Mouse (Mus musculus) ovary, adult 18-20 months (tissue): ENCODE measurements around the gene Gm28374.
"Not testable (repeated sequence)": the region's sequence is repeated elsewhere in the genome, so short reads cannot be mapped to it uniquely, and the experiment has no call there.

Experiments used
- DNase-seq: peaks from one replicate; pipeline ENCODE4 v3.0.0; 2022; ENCODE audit warnings: low spot score, mixed read lengths

Gm28374 gene

GRCm38 (mm10) chr19:6082156-6082555, at the start of gene Gm28374:
TSS of gene Gm28374 (minus strand) at chr19:6082256.
- no peak for DNase-seq

GRCm38 (mm10) chr19:6130414-6131128, 48.5 kb upstream of the Gm28374 start:
- DNase-seq = not testable (repeated sequence)

GRCm38 (mm10) chr19:6127760-6128341, 45.8 kb upstream of the Gm28374 start, which contains the start of gene Snx15:
TSS of gene Snx15 (minus strand) at chr19:6128304.
- DNase-seq = peak; percentile 92

DNA sequence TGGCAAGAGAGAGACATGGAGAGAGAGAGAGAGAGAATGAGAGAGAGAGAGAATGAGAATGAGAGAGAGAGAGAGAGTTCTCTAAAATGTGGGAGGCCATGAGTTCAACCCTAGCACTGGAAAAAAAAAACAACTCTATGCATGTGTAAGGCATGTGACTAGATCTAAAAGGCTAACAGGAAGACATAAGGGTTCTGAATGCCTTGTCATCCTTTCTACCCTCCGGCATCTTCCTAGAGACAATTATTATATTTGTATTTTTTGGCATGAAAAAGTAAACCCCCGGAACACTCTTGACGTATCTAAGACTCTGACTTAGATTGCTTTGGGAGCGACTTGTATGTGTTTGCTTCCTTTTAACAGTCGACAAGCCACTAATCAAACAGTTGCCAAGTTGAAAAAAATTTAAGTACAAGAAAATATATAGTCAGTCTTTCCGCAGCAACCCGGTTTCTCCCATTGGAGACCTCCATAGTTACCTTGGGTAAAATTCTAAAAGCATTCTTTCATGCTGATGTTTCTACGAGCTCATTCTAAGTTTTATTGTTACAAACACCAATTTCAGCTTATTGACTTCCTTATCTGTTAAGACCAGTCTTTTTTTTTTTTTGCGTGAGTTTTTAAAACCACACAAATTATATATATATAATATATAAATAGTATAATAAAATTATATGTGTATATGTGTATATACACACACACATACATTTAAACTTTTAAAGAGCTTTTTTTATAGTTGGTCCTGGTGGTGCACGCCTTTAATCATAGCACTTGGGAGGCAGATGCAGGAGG, 44.9 kb upstream of the Gm28374 start:
- DNase-seq = no peak

GRCm38 (mm10) chr19:6126289-6126688, 44.2 kb upstream of the Gm28374 start:
- no peak for DNase-seq

DNA sequence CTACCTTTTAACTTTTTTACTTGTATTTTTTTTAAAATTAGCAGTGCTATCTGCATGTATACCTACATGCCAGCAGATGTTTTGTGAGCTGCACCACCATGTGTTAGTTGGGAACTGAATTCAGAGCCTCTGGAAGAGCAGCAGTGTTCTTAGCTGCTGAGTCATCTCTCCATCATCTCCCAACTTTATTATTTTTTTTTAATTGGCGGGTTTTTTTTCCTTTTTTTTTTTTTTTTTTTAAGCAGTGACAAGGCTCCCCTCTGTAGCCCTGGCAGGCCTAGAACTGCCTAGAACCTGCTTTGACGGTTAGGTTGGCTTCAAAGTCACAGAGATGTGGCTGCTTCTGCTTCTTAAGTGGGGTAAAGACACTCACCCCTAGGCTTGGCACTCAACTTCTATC, 42.8 kb upstream of the Gm28374 start:
- DNase-seq = no peak

DNA sequence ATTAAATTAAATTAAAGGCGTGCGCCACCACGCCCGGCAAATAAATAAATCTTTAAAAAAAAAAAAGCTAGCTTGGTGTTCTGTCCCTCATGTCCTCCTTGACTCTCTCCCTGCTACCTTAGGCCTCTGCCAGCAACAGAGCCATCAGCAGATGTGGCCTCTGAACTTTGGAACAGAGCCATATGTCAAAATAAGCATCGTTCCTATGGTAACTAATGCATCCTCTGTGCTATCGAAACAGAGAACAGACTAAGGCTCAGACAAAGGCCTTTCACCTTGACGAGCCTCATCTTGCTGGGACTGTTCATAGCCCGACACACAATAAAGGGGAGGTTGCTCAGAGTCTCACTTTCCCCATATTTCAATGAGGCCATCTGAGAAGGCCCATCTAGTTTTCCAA, 41.3 kb upstream of the Gm28374 start:
- no peak for DNase-seq

- no peak for DNase-seq
These were observed 39.7 kb upstream of the Gm28374 start for GRCm38 (mm10) chr19:6121761-6122160.

DNA sequence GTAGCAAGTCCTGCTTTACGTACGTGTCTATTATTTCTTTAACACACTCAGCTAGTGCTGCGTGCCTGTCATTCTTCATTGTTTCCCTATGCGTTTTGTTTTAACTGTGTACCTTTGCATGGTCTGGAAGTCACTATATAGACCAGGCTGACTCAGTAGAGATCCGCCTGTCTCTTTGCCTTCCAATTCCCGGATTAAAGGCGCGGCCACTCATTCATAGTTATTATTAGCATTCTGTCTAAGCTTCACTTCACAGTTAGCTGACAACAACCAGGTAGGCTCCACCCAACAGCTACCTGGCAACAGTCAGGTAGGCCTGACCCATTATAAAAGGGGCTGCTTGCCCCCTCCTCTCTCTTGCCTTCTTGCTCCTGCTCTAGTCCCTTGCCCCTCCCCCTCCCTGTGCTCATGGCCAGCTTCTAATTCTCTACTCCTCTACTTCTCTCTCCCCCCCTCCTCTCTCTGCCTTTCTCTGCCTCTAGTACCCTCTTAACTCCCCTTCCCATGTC, 36.7 kb upstream of the Gm28374 start:
- DNase-seq = no peak

- peak; percentile 83 for DNase-seq
These were observed 36.1 kb upstream of the Gm28374 start, which contains the start of gene Sac3d1 for GRCm38 (mm10) chr19:6117986-6118676. TSS of gene Sac3d1 (minus strand) at chr19:6118650.

DNA sequence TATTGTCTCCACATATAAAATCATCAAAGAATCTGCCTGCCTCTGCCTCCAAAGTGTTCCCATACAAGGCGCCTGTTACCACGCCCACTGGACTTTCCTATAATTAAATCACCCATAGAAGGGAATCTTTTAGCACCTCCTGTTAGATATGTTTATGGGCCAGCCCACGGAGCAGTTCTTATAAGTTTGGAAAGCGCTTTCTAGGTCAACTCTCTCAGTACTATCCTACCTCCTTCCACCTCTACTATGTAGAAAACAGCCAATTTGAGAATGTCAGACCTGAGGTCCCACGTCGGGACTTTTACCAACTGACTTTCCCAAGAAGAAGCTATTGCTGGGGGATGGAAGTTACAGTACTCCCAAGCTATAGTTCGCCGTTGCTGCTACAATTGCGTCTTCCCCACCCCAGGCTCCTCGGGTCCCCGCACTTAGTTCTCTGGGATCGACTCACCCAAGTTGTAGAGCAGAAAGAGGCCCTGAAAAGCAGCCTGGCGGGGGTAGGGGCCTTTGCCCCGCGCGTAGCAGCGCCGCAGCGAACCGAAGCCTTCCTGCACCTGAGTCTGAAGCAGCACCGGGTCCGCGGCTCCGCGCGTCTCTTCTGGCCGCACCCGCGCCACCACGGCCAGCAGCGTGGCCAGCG, 35.4 kb upstream of the Gm28374 start:
- no peak for DNase-seq

- no peak for DNase-seq
These were observed 34.2 kb upstream of the Gm28374 start for GRCm38 (mm10) chr19:6116113-6116850.

- DNase-seq = no peak
These were observed 31.1 kb upstream of the Gm28374 start for GRCm38 (mm10) chr19:6113116-6113515.

DNA sequence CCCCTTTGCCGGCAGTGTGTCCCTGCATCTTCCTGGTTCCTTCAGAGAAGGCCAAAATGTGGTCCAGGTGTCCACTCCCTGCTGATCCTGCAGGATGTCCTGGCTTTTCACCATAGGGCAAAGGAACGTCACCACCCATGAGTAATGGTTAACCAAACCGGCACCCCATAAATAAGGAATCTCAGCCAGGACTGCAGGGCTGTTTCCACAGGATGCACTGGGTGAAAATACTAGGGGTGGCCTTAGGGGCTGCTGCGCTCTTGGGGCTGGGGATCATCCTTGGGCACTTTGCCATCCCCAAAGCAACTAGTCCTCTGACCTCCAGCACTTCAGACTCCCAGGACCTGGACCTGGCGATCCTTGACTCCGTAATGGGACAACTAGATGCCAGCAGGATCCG, 23.5 kb upstream of the Gm28374 start, which contains the start of gene Naaladl1:
Gene Naaladl1 (plus strand): TSS at position 197 of the 400 bp plus-strand sequence.
- no peak for DNase-seq

DNA sequence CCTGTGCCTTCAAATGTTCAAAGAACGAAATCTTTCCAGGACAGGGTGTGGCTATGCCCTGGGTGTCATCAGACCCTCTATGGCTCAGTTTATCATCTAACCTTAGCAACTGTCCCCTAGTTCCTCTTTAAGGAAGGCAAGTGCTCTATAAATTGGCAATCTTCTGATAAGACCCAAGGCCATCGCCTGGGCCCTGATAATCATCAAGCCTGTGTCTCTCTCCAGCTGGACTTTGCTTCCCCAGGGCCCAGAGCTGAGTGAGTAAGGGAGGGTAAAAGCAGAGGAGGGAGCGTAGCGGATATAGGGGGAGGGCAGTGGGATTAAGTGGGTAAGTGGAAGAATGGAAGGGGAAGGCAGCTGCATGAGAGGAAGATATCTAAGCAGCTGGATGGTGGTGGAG, 22.4 kb upstream of the Gm28374 start:
- DNase-seq = no peak

DNA sequence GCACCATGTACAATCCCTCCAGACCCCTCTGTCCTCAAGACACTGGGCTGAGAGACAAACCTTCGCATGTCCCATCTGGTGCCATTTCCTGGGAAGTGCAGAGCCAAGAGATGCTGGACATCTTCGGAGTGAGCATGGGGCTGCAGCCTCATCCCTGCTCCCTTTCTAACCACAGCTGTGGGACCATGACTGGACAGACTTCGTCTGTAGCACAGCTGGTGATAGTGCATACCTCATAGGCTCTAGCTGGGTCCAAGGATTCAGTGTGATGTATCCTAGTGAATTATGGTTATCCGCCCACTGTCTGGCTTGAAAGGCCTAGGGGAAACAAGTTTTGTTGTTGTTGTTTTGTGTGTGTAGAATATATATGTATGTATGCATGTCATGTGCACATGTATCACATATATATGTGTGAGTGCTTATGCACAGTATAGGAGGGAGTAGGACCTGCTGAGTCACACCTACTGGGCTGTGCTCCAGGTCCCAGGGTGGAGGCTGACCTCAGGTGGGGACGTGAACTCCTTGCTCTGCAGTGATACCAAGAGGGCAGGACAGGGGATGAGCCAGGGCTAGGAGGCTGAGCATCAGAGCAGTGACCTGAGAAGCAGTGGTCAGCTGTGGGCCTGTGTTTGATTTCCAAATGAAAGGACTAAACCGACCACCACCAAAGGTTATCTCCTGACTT, 20.3 kb upstream of the Gm28374 start:
- DNase-seq = no peak

DNA sequence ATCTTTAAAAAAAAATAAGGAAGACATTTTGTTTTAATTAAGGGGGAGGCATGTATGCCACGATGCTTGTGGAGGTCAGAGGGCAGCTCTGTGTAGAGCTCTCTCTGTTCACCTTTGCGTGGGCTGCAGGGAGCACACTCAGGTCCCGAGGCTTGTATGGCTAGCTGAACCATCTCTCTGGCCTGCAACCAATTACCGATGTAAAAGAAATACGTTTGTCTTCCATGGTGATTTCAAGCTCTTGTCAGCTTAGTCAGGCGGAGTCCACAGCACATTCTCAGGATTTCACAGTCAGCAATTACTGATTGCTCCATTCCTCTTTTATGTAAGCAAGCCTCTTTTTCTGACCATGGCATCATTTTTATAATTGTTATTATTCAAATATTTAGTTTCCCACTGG, 19.1 kb upstream of the Gm28374 start:
- DNase-seq = no peak

GRCm38 (mm10) chr19:6097847-6098246, 15.8 kb upstream of the Gm28374 start:
- DNase-seq = no peak

DNA sequence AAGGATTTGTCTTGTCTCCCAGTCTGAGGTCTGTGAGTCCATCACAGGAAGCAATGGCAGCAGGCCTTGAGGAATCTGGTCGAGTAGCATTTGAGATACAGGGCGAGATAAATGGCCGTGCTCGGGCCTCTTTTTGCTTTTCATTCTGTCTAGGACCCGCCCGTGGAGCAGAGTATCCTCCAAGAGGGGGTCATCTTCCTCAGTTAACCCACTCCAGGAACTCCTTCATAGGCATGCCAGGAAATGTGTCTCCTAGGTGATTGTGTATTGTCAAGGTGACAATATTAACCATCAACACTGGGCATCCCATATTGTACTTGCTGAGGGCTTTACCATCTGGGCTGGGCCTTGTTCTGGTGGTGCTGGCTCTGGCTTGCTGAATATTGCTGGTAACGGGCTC, 12.1 kb upstream of the Gm28374 start, which contains the start of gene AC131692.1:
Gene AC131692.1 (plus strand): TSS at position 301 of the 400 bp plus-strand sequence.
- no peak for DNase-seq

GRCm38 (mm10) chr19:6088841-6089240, 6.8 kb upstream of the Gm28374 start:
- no peak for DNase-seq
